ENCODE assay signal across 13 mouse cellular contexts in genomic region chr8:81735655-81736054, GRCm38 (mm10).
"Had no signal": no experiment of that assay in that cellular context is flagged by ENCODE, and none has a peak within 500 bp of the region (broad histone marks: within the 10 kb centered on the region; RNA-seq: fewer than 3 reads in every experiment).

No protein-coding gene starts in this region.

- DNase-seq: kidney, adult 9 months; kidney, postnatal 14 days; kidney, postnatal 4 days; layer of hippocampus, adult 9-11 months; liver, embryonic 13.5 days; lung, adult 2 months; lung, postnatal 14 days; lung, postnatal 4 days; retina, postnatal 1 day; right cerebral cortex, postnatal 25 days; thymus, adult 18-20 months; thymus, postnatal 14 days had no signal

- ATAC-seq: midbrain, embryonic 15.5 days had no signal
